Mouse (Mus musculus) midbrain, embryonic 15.5 days (tissue): ENCODE results near the gene Plin4. TPM values are rescaled to one million over a fixed set of nuclear protein-coding genes. Genes with fewer than 3 reads are reported as not detected.

Experiments
- ATAC-seq: fragments of 200-750 bp; cut with Nextera tagmentation; replicated peaks from 2 replicates; pipeline ENCODE4 v1.8.0; 2017; ENCODE audit warnings: moderate TSS enrichment
- H3K27ac ChIP-seq: fragments of 300-500 bp; sonication (generic); 2 replicates; pipeline ENCODE4 v1.5.1; 2015; ENCODE audit warnings: mild to moderate bottlenecking, inconsistent platforms
- H3K27me3 ChIP-seq: fragments of 300-500 bp; sonication (generic); replicated peaks from 2 replicates; pipeline ENCODE4 v1.6.1; 2015; ENCODE audit warnings: inconsistent platforms
- H3K36me3 ChIP-seq: fragments of 300-500 bp; sonication (generic); replicated peaks from 2 replicates; pipeline ENCODE4 v1.6.1; 2015; ENCODE audit warnings: inconsistent platforms
- H3K4me1 ChIP-seq: fragments of 300-500 bp; sonication (generic); 2 replicates; pipeline ENCODE4 v1.6.1; 2015; ENCODE audit warnings: inconsistent platforms
- H3K4me2 ChIP-seq: fragments of 300-500 bp; sonication (generic); 2 replicates; pipeline ENCODE4 v1.6.1; 2015; ENCODE audit warnings: inconsistent platforms, mild to moderate bottlenecking, moderate library complexity
- H3K4me3 ChIP-seq: fragments of 300-500 bp; sonication (generic); 2 replicates; pipeline ENCODE4 v1.5.1; 2015; ENCODE audit warnings: mild to moderate bottlenecking, inconsistent platforms
- H3K9ac ChIP-seq: fragments of 300-500 bp; sonication (generic); 2 replicates; pipeline ENCODE4 v1.6.1; 2015; ENCODE audit warnings: mild to moderate bottlenecking, inconsistent platforms
- H3K9me3 ChIP-seq: fragments of 300-500 bp; sonication (generic); 2 replicates; pipeline ENCODE4 v1.6.1; 2016; ENCODE audit warnings: inconsistent platforms
- WGBS: fragments of 180-500 bp; shearing (Covaris S2); methylation state at CpG from one replicate; pipeline ENCODE4 v1.1.7; 2015; ENCODE audit warnings: mixed read lengths; 5-methylcytosine and 5-hydroxymethylcytosine counted together
- polyA plus RNA-seq: library from polyadenylated mRNA; unstranded; fragments of >200 nt; fragmentation: Nextera tagmentation; extraction: Ambion mirVana; gene quantifications from 2 replicates; pipeline ENCODE4 v1.2.1, GENCODE M21; 2015

Plin4 gene
- polyA plus RNA-seq, 1 experiment from 2014 or later: 0.13 TPM

DNA sequence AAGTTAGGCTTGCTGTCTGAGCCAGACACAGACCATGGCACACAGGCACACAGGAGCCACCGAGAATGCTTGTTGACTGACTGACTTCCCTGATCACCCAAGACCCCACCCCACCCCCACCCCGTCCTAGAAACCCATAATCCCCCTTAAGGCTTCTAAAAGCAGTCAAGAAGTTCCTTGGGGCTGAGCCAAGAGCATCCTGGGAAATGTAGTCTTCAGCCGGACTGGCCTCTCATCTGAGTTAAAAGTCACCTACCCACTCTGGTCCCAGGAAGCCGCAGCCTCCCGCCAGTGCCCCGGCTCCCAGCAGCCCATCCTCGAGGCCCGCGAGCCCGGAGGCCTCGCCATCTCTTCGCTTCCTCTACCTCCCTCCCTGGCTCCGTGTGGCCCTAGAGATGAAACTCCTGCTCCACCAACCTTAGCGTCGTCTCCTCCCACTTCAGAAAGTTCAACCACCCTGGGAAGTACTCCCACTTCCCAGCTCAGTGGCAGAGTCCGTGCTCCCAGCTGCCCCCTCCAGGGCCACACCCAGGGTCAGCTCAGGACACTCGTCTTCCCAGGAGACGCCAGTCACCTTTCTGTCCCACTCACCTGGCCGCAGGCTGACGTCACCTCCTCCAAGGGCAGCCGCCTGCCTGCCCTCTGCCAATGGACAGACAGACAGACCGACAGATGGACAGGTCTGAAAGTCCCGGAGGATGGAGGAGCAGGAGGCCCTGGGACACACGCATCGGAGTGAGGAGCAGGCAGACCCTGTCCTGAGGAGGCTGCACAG is 28.4 kb upstream of the Plin4 start:
- H3K4me2 ChIP-seq: peak overlapping the region; percentile 80
- H3K4me3 ChIP-seq: peak overlapping the region; percentile 93
- H3K27me3 ChIP-seq: 0 out of 2 replicates have a peak, but pooled peaks cover 5% of the 10 kb centered on the region
- no peak overlapping the region for H3K27ac ChIP-seq
- H3K9me3 ChIP-seq: no peaks in the 10 kb centered on the region
- WGBS: 13% methylated on average over 25 of the region's 25 CpGs
- peak overlapping the region; percentile 92; the same call in 1 of the 2 replicates for H3K9ac ChIP-seq
- no peaks in the 10 kb centered on the region for H3K36me3 ChIP-seq
- no peak for ATAC-seq
- H3K4me1 ChIP-seq: peaks cover 62% of the 10 kb centered on the region

- peaks cover 55% of the 10 kb centered on the region for H3K4me1 ChIP-seq
- 84% methylated on average over 7 of the region's 7 CpGs for WGBS
- no peak for ATAC-seq
- no peak overlapping the region for H3K9ac ChIP-seq
- H3K36me3 ChIP-seq: no peaks in the 10 kb centered on the region
- H3K27me3 ChIP-seq: 0 out of 2 replicates have a peak, but pooled peaks cover 3% of the 10 kb centered on the region
- no peak overlapping the region for H3K4me3 ChIP-seq
- no peaks in the 10 kb centered on the region for H3K9me3 ChIP-seq
- H3K4me2 ChIP-seq: no peak overlapping the region
- H3K27ac ChIP-seq: no peak overlapping the region
Measured at GRCm38 (mm10) chr17:56136558-56136957, 27.0 kb upstream of the Plin4 start.

DNA sequence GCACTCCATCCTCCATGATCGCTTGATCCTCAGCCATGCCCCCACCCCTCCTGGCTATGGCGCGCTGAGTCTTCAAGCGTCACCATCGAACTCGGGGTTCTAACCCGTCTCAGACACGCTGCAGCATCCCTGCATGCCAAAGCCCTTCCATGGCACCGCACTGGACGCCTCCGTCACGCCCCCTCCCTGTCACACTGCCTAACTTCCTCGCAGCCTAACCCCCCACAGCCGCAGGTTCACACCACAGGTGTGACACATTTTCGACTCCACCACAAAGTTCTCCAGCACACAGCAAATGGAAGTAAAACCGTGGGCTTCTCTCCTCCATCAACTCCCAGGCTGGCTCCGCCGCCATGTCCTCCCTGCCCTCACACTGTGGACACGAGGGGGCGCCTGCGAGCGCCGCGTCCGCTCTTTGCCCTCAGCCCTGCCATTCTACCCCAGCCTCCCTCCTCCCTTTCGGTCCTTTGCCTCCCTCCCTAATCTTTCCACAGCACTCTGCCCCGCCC is 24.9 kb upstream of the Plin4 start:
- peaks cover 18% of the 10 kb centered on the region for H3K36me3 ChIP-seq
- 0 out of 2 replicates have a peak, but pooled peaks have one; percentile 4 for ATAC-seq
- no peak overlapping the region for H3K9ac ChIP-seq
- 1% methylated on average over 27 of the region's 27 CpGs for WGBS
- H3K27ac ChIP-seq: no peak overlapping the region
- peak overlapping the region; percentile 37 for H3K4me2 ChIP-seq
- no peaks in the 10 kb centered on the region for H3K27me3 ChIP-seq
- no peaks in the 10 kb centered on the region for H3K9me3 ChIP-seq
- H3K4me3 ChIP-seq: no peak overlapping the region
- H3K4me1 ChIP-seq: peaks cover 42% of the 10 kb centered on the region

DNA sequence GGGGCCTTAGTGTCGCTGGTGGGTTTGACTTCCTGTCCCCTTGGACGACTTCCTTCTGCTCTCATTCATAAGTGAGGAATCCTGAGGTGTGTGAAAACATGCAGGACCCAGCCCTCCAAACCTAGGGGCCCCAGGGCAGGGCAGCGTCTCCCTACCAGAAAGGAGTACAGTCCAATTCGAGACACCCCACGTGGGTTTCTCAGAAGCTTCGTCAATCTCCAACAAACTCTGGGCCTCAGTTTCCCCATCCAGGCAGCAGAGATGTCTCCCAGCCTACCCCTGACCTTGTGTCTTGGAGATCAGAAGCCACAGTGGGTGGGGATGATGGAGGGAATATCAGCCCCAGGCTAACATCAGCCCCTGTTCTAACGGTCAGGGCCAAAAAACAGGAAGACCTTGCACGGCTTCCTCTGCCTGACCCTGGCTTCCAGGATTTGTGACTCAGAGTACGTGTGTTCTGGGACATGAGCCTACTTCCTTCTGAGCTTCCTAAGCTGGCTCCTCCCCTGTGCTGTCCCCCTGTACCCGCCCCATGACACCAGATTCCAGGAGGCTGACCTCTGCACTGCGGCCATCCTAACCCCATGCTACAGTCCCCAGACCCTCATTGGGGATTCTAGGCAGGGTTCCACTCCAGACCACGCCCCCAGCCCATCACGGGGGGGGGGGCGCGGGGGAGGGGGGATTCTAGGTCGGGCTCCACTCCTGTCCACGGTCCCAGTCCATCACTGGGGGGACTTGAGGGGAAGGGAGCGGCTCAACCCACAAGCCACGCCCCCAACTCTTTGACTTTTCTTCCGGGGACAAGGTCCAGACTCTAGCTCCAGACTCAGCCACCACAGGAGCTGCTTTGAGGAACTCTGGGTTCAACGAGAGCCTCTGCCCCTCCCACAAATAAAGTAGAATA is 24.1 kb upstream of the Plin4 start:
- ATAC-seq: 0 out of 2 replicates have a peak, but pooled peaks have one; percentile 3
- Histone ChIP-seq H3K27ac (no peak overlapping the region; the same call in 1 of the 2 replicates), H3K9me3 (no peaks in the 10 kb centered on the region), H3K27me3 (no peaks in the 10 kb centered on the region), H3K4me3 (no peak overlapping the region), H3K36me3 (peaks cover 23% of the 10 kb centered on the region), H3K4me1 (peaks cover 35% of the 10 kb centered on the region), H3K9ac (no peak overlapping the region), H3K4me2 (peak overlapping the region; percentile 37)
- WGBS: 23% methylated on average over 20 of the region's 21 CpGs

GRCm38 (mm10) chr17:56132661-56133060 is 23.1 kb upstream of the Plin4 start:
- Histone ChIP-seq H3K36me3 (peaks cover 31% of the 10 kb centered on the region), H3K4me3 (no peak overlapping the region), H3K9ac (no peak overlapping the region), H3K4me2 (no peak overlapping the region), H3K27ac (no peak overlapping the region), H3K9me3 (no peaks in the 10 kb centered on the region), H3K4me1 (peaks cover 25% of the 10 kb centered on the region), H3K27me3 (no peaks in the 10 kb centered on the region)
- no peak for ATAC-seq
- 5% methylated on average over 14 of the region's 14 CpGs for WGBS

- Histone ChIP-seq H3K9ac (no peak overlapping the region), H3K9me3 (no peaks in the 10 kb centered on the region), H3K27me3 (no peaks in the 10 kb centered on the region), H3K4me3 (no peak overlapping the region), H3K36me3 (peaks cover 38% of the 10 kb centered on the region), H3K27ac (no peak overlapping the region), H3K4me1 (peaks cover 23% of the 10 kb centered on the region), H3K4me2 (no peak overlapping the region)
- peak; percentile 21; the same call in 1 of the 2 replicates for ATAC-seq
- 38% methylated on average over 7 of the region's 7 CpGs for WGBS
Measured at GRCm38 (mm10) chr17:56131814-56132213, 22.2 kb upstream of the Plin4 start.

GRCm38 (mm10) chr17:56131136-56131535 is 21.5 kb upstream of the Plin4 start:
- H3K9me3 ChIP-seq: no peaks in the 10 kb centered on the region
- H3K36me3 ChIP-seq: peaks cover 43% of the 10 kb centered on the region
- no peak overlapping the region for H3K9ac ChIP-seq
- no peaks in the 10 kb centered on the region for H3K27me3 ChIP-seq
- no peak for ATAC-seq
- H3K27ac ChIP-seq: no peak overlapping the region
- H3K4me3 ChIP-seq: no peak overlapping the region
- no peak overlapping the region for H3K4me2 ChIP-seq
- peaks cover 23% of the 10 kb centered on the region for H3K4me1 ChIP-seq
- WGBS: 91% methylated on average over 10 of the region's 10 CpGs

DNA sequence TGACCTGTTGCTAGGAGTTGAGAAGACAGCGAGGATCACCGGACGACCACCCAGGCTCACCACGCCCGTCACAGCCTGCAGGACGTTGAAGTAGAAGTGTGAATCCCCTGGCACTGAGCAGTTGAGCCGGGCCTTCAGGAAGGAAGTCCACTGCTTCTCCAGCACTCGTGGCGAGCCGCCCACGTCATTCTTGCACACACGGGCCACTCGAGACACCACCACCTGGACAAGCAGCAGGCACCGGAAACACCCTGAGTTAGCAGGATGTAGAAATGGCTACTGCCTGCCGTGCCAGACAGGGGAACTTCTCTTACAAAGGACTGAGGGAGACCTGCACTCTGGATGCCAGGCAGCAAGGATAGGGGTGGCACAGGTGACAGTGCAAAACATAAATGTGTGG is 18.6 kb upstream of the Plin4 start:
- H3K4me3 ChIP-seq: no peak overlapping the region
- WGBS: 87% methylated on average over 15 of the region's 15 CpGs
- H3K9ac ChIP-seq: no peak overlapping the region
- H3K36me3 ChIP-seq: peaks cover 56% of the 10 kb centered on the region
- no peak for ATAC-seq
- no peak overlapping the region for H3K27ac ChIP-seq
- no peaks in the 10 kb centered on the region for H3K9me3 ChIP-seq
- peaks cover 7% of the 10 kb centered on the region; the same call in 1 of the 2 replicates for H3K4me1 ChIP-seq
- H3K4me2 ChIP-seq: no peak overlapping the region
- peaks cover 19% of the 10 kb centered on the region for H3K27me3 ChIP-seq

GRCm38 (mm10) chr17:56126175-56126574 is 16.6 kb upstream of the Plin4 start:
- no peak overlapping the region for H3K9ac ChIP-seq
- no peak overlapping the region for H3K27ac ChIP-seq
- no peak overlapping the region for H3K4me3 ChIP-seq
- ATAC-seq: no peak
- peaks cover 7% of the 10 kb centered on the region; the same call in 1 of the 2 replicates for H3K9me3 ChIP-seq
- H3K4me1 ChIP-seq: no peaks in the 10 kb centered on the region; the same call in 1 of the 2 replicates
- no peak overlapping the region for H3K4me2 ChIP-seq
- peaks cover 63% of the 10 kb centered on the region for H3K36me3 ChIP-seq
- WGBS: 79% methylated on average over 11 of the region's 11 CpGs
- peaks cover 35% of the 10 kb centered on the region for H3K27me3 ChIP-seq

GRCm38 (mm10) chr17:56125276-56125630 is 15.7 kb upstream of the Plin4 start:
- Histone ChIP-seq H3K36me3 (peaks cover 53% of the 10 kb centered on the region), H3K9me3 (peaks cover 7% of the 10 kb centered on the region; the same call in 1 of the 2 replicates), H3K27ac (no peak overlapping the region), H3K4me2 (no peak overlapping the region), H3K27me3 (peaks cover 44% of the 10 kb centered on the region), H3K4me1 (no peaks in the 10 kb centered on the region; the same call in 1 of the 2 replicates), H3K9ac (no peak overlapping the region), H3K4me3 (no peak overlapping the region)
- ATAC-seq: no peak
- 80% methylated on average over 4 of the region's 4 CpGs for WGBS

DNA sequence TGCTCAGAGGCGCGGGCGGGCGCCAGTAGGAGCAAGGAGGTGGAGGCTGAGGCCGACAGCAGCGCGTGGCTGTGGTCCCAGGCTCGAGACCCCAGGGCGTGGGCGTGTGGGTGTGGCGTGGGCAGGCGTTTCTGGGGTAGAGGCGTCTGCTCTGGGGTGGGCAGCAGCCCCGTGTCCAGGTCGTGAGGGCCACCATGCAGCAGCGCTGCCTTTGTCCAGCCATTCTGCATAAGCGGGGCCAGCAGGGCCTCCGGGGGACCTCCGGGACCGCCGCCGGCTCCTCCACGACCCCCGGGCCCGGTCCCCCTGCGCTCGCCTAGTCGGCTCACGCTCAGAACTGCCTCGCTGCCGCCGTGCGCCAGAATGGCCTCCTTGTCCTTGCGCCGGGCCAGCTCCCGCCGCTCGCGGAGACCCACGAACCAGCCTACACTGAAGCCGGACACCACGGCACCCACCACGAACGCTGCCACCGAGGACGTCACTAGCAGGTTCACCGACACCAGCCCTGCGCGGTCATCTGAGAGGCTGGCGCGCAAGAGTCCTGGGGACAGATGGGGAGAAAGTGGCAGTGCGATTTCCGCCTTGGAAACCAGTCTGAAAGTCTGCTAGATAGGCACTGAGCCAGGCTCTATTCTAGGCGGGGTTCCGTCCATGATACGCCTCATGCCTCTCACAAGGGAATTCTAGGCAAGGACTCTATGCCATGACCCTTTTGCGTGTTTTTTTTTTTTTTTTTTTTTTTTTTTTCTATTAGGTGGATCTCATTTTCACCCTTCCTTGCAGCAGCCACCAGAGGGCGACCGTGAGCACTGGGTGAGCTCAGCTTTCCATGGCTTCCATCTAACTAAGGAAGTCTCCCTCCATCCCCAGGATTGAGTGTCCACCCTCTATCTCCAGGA is 15.0 kb upstream of the Plin4 start:
- peaks cover 50% of the 10 kb centered on the region for H3K27me3 ChIP-seq
- ATAC-seq: no peak
- H3K27ac ChIP-seq: no peak overlapping the region
- no peak overlapping the region for H3K9ac ChIP-seq
- H3K4me2 ChIP-seq: peak overlapping the region; percentile 36
- H3K4me3 ChIP-seq: 0 out of 2 replicates have a peak overlapping the region, but pooled peaks have one; percentile 4
- H3K36me3 ChIP-seq: peaks cover 48% of the 10 kb centered on the region
- no peaks in the 10 kb centered on the region; the same call in 1 of the 2 replicates for H3K4me1 ChIP-seq
- peaks cover 7% of the 10 kb centered on the region; the same call in 1 of the 2 replicates for H3K9me3 ChIP-seq
- WGBS: 11% methylated on average over 52 of the region's 59 CpGs
